Mouse (Mus musculus) gastrocnemius, postnatal 14 days (tissue): ENCODE data around the gene Plagl2. TPM values are rescaled to one million over a fixed set of nuclear protein-coding genes. Genes with fewer than 3 reads are reported as not detected.
A peak's percentile ranks its signal among the peaks of the same experiment; 100 is the strongest.
"Not testable (repeated sequence)": the region's sequence is repeated elsewhere in the genome, so short reads cannot be mapped to it uniquely, and the experiment has no call there.

Experiments used
- DNase-seq: peaks from one replicate; pipeline ENCODE4 v3.0.0; 2021; ENCODE audit warnings: mixed read lengths
- intact Hi-C: fragments of 180-260 bp; cut with DNase I; formaldehyde crosslinking; loops from one replicate; pipeline ENCODE4 v1.15.1; 2025; ENCODE audit warnings: low total_unique reads
- long read RNA-seq, 2 experiments: library from polyadenylated mRNA; stranded (forward); transcript quantifications; one replicate each; pipeline ENCODE4 v2.0.0; 2021
- total RNA-seq, 2 experiments: library from RNA; stranded (reverse); gene quantifications; 2 replicates each; pipeline ENCODE4 v1.2.3; 2021

Plagl2 gene
- total RNA-seq: 1 to 10 TPM; 3.5 to 5.8 TPM
- long read RNA-seq, experiment 1: 0 reads
- long read RNA-seq, experiment 2, partial matches to known transcripts: 0 of 2 reads
- long read RNA-seq, experiment 2, other reads (novel, unspliced or antisense): 2 of 2 reads

DNA sequence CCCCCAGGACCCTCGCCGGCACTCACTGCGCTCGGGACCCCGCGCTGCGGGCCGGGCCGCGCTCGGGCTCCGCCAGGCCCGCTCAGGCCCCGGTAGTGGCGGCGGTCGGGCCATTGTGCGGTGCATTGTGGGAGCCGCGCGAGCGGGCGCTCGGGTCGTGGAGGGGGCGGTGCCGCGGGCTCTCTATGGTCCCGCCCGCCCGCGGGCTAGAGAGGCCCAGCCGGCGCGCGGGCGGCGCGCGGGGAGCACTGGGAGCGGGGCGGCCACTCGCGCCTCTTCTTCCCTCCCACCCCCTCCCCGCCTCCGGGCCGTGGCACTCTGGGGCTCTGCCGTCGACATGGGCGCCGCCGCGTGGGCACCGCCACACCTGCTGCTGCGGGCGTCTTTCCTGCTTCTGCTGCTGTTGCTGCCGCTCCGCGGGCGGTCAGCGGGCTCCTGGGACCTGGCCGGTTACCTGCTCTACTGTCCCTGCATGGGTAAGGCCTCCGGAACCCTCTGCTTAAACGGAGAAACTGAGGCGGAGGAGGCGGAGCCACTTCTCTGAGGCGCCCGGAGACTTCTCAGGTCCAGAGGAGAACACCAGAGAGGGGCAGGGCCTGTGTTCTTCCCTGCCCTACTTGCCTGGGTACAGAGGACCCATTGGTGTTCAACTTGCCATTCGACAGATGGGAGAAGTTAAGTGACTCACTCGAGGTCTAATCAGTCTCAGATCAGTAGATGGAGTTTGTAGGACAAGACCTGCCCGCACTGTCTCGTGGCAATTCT lies at the start of gene Plagl2, which contains the start of gene Pofut1:
Gene Plagl2, minus strand, starts transcription at position 177 of the 765 bp plus-strand sequence.
Gene Pofut1, plus strand, starts transcription at position 284 of the 765 bp plus-strand sequence.
- DNase-seq: peak; percentile 92
- intact Hi-C loops: no loop called here

DNA sequence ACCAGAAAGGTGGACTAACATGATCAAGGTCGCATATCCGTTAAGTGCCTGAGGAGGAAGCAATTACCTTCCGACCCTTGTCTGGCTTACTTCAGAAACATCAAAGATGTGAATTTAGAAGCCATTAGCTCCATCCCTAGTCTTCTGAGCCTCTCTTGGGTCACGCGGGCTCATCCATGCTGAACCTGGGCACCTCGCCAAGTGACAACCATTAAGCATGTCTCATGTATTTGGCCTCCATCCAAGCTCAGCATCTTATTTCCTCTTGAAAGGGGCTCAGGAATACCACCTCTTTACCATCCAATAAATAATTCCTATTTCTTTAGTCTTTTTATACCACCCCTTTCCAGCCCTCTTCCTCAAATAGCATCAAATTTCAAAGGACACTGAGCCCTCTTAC lies 46.6 kb upstream of the Plagl2 start:
- intact Hi-C loops: no loop called here
- no peak for DNase-seq

DNA sequence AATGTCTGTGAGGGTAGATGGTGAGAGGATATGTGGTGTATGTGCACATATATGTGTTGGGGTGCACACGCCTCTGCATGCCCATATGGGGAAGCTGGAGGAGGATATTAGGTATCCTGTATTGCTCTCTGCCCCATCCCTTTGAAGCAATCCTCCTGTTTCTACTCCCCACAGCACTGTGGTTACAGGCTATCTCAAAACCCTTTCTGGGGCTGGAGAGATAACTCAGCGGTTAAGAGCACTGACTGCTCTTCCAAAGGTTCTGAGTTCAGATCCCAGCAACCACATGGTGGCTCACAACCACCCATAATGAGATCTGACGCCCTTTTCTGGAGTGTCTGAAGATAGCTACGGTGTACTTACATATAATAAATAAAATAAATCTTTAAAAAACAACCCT lies 45.3 kb upstream of the Plagl2 start:
- no peak for DNase-seq
- intact Hi-C loops: no loop called here

DNA sequence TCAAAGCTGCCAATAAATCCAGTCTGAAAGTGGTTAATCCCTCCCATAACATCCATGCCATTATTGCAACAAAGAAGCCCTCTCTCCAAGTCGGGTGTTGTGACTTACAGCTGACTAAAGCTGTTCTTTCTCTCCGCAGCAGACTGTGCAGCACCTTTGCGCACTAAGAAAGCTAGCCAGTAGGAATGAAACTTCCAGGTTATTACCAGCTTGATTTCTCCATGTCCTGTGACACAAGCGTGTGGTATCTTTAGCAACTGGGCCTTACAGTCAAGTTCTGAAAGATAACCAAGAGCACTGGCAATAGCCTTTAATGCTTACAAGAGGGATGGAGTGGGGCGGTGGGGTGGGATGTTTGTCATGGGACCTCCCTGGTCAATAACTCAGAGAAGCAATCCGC lies 42.7 kb upstream of the Plagl2 start:
- intact Hi-C loops: no loop called here
- no peak for DNase-seq

DNA sequence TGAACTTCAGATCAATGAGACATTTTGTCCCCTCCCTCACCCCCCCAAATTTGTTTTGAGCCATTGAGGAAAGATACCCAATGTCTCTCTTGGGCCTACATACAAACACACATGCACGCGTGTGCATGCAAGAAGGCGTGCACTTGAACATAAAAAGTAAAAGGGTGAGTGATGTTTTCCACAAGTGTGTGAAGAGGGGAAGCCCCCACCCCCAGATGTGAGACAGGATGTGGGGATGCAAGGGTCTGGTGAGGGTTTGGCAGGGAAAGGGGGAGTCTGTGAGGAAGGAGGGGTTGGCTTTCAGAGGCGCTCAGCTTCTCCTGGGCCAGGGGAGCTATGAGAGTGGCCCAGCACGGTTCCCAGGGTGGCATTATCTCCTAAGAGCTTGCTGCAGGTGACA lies 37.1 kb upstream of the Plagl2 start:
- no peak for DNase-seq
- intact Hi-C loops: no loop called here

DNA sequence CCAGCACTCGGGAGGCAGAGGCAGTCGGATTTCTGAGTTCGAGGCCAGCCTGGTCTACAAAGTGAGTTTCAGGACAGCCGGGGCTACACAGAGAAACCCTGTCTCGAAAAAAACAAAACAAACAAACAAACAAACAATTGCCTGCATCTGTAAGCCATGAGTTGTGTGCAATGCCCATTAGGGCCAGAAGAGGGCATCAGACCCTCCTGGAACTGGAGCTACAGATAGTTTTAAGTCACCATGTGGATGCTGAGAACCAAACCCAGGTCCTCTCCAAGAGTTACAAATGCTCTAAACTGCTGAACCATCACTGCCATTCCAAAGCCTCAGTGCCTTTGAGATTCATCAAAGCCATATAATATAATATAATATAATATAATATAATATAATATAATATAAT lies 35.6 kb upstream of the Plagl2 start:
- DNase-seq, intact Hi-C loops: not testable (repeated sequence)

DNA sequence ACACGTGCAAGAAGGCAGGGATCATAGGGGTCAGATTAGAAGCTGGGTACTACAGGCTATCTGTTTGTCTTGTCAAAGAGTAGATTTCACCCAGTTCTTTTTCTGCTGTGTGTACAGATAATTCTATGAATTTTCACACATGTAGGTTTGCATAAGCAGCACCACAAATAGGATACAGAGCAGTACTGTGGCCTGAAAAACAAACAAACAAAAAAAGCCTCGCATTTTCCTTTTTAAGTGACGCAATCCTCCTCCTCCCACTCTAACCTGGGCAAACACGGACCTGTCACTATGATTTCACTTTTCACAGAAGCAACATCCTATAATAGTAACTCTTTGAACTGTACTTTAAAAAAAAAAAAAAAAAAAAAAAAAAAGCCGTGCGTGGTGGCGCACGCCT lies 35.2 kb upstream of the Plagl2 start:
- intact Hi-C loops: no loop called here

DNA sequence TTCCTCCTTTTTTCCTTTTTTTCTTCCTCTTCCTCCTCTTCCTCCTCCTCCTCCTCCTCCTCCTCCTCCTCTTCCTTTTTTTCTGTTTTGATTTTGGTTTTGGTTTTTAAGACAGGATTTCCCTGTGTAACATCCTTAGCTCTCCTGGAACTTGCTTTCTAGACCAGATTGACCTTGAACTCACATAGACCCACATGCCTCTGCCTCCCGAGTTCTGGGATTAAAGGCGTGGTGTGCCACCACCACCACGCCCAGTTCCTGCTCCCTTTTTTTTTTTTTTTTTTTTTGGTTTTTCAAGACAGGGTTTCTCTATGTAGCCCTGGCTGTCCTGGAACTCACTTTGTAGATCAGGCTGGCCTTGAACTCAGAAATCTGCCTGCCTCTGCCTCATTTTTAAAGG lies 34.4 kb upstream of the Plagl2 start:
- DNase-seq, intact Hi-C loops: not testable (repeated sequence)

More for the DNA sequence above, 35.2 kb upstream of the Plagl2 start:
- DNase-seq: no peak

DNA sequence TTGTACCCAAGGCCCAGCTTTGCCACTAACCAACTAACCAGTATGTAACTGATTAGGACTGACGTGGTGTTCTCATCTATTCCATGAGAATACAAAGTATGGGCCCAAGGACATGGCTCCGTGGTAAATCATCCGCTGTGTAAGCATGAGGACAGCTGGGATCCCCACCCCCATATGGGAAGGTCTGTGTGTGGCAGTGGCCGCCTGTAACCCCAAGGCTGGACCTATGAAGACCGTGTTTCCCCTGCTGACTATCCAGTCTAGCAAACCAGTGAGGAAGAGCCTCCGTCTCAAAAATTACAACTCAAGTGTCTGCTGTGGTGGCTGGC lies 33.7 kb upstream of the Plagl2 start:
- intact Hi-C loops: no loop called here

DNA sequence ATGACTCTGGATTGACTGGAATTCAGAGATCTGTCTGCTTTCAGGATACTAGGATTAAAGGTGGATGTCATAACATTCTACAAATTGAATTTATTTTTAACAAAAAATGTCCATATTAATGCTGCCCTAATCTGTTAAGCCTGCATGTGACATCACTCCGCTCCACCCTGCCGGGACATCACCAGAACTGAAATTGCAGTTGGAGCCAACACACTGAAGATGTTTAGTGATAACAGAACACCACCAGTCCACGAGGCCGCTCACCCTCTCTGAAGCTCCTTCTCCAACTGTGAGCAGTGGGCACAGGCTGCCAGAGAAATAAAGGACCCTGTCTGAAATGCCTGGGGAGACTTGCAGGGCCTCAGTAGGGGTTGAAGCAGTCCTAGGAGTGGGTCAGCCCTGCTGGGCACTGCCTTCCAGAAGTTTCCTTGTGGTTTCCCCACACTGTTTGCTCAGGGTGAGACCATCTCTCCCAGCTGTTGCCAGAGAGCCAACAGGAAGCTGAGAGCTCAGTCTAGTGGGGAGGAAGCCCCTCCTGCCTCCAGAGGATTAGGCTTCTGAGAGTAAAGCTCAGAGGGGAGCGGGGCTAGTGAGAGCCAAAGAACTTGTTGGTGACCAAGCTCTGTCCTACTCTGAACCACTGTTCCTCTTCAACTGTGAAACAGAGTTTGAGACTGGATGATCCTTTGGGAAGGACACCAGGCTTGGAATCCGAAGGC lies 33.1 kb upstream of the Plagl2 start:
- intact Hi-C loops, DNase-seq: not testable (repeated sequence)

More for the DNA sequence above, 33.7 kb upstream of the Plagl2 start:
- DNase-seq: no peak

DNA sequence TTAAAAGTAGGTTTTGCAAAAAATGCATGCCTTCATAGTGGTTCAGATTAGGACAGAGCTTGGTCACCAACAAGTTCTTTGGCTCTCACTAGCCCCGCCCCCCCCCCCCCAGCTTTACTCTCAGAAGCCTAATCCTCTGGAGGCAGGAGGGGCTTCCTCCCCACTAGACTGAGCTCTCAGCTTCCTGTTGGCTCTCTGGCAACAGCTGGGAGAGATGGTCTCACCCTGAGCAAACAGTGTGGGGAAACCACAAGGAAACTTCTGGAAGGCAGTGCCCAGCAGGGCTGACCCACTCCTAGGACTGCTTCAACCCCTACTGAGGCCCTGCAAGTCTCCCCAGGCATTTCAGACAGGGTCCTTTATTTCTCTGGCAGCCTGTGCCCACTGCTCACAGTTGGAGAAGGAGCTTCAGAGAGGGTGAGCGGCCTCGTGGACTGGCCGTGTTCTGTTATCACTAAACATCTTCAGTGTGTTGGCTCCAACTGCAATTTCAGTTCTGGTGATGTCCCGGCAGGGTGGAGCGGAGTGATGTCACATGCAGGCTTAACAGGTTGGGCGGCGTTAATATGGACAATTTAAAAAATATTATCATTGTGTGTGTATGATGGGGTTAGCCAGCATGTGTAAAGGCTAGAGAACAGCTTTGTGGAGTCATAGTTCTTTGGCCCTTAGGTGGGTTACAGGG lies 29.1 kb upstream of the Plagl2 start:
- DNase-seq, intact Hi-C loops: not testable (repeated sequence)

DNA sequence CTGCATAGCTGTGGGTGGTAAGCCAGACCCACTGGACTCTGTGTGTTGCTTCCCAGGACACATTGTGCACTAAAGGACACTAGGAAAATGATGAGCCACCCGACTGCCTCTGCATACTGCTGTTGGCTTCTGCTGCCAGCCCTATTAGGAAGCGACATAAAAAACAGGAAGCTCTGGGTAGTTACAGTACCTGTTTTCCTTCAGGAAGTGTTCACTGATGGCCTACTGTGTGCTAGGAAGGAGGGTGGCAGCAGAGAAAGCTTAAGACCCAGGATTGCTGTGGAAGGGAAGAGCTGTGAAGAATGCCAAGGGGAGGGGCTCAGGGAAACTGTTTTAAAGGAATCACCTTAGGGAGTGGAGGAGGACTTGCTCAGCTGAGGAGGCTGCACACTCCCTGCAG lies 26.1 kb upstream of the Plagl2 start:
- no peak for DNase-seq
- intact Hi-C loops: no loop called here

DNA sequence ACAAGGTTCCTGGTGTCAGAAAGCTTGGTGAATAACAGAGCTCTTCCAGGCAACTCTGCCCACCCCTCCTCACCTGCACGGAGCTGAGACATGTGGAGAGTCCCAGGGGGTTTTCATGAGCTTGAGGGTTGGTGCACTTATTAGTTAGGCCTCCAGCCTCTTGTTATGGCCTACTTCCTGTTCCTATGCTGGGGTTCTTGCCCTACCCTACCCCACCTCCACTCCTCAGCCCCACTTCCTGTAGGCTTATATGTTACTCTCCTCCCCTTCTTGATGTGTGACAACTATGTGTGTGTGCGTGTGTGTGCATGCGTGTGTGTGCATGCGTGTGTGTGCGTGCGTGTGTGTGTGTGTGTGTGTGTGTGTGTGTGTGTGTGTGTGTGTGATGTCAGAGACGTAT lies 21.8 kb upstream of the Plagl2 start:
- intact Hi-C loops: no loop called here
- DNase-seq: no peak

DNA sequence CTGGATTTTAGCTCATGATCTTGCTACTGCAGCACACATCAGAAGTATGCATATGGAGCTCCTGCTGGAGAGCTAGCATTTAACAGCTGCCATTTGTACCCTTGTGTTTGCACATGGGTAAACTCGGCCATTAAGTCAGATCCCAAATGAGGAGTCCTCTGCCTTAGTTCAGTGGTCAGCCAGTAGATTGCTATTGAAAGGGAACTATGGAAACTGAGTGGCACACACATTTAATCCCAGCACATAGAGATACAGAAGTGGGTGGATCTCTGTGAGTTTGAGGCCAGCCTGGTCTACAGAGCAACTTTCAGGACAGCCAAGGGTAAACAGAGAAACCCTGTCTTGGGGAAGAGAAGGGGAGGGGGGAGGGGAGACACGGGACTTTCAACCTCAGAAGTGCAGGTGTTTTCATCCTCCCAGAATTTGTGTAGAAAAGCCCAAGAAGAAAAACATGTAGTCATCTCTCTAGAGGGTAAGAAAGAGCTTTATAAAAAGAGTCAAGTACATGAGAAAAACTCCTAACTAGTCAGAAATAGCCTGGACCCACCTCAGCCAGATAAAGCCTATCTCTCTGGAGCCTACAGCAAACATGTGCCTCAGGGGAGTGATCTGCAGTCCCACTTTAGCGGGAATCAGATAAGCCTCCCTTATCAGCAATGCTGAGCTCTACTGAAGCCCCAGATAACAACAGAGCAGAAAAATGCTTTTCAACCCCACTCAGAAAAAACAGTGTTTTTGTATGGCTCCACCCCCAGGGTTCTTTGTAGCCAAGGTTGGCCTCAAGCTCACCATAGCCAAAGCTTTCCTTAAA lies 18.8 kb upstream of the Plagl2 start:
- intact Hi-C loops: no loop called here
- no peak for DNase-seq

DNA sequence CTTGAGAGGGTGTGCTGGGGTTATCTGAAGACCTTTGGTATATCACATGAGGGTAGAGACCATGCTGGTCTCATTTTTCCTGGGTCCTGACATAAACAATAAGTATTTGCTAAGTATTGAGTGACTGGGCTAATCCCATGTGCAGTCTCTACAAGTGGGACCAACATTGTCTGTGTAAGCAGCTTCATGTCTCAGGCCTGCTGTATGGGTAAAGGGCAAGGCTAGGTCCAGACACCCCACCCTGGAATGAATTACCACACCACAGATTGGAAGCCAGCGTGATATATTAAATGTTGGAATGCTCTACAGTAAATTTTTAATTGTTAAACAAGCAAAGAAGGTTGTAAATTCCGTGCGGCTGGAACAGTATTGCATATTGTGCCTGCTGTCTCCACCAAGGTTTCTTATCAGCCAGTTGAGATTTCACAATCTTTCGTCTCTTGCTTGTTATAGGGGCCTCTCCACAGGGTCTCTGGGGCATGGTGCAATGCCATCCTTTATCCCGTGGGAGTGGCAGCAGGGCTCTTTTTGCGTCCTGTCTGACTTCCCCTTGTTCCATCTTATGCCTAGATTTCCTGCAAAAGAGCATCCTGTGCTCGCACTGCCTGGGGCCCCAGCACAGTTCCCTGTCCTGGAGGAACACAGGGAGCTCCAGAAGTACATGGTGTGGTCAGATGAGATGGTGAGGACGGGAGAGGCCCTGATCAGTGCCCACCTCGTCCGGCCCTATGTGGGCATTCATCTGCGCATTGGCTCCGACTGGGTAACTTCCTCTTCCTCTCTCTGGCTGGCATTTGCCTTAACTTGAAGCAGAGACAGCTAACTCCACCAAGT lies 18.0 kb upstream of the Plagl2 start:
- intact Hi-C loops: no loop called here
- no peak for DNase-seq

DNA sequence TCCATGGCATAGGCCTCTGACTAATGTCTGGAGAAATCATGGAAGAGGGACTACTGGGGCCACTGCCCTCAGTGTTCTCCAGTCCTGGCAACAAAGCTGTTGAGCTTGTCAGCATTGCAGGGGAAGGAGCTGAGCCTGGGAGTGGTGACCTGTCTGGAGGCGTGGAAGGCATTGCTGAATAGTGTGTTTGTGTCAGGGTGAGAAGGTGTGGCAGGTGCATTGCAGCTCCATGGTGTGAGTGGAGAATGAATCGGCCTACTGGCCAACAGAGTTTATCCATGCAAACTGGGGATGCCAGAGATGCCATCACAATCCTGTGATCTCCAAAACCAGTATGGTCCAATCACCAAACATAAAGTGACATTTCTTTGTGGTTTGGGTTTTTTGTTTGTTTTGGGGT lies 15.4 kb upstream of the Plagl2 start:
- no peak for DNase-seq
- intact Hi-C loops: no loop called here

DNA sequence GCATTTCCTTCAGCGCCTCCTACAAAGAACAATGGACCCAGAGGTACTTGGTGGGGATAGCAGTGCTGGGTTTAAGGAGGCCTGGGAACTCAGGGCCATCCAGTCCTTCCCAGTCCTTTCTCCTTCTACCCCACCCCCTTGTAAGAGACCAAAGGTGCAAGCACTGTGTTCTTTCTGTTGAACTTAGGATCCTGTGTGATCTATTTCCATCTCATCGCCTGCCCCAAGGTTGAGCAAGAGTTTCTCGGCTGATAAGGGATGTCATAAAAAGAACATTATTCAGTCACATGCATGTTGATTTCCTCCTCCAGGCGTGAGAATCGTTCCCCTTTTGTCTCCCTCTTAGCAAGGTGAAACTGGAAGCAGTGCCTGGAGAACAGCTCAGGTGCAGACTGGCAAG lies 8.5 kb upstream of the Plagl2 start:
- intact Hi-C loops: no loop called here
- no peak for DNase-seq

DNA sequence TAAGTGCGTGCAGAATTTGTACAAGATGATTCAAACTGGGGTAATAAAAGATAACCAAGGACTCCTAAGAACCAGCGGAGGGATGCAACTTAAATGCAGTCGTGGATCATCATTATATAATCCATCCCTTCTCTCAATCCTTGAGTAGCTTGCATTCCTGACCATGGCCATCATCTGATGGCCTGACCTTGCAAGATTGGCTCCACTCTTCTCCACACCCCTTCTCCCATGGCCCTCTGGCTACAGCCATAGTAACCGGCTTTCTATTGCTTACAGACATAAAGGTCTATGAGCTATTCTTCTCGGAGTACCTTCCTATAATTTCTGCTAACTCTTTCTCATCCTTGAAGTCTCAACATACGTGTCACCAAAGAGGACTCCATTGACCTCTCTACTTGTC lies 930 bp upstream of the Plagl2 start:
- DNase-seq: no peak
- intact Hi-C loops: no loop called here
